Mouse (Mus musculus) layer of hippocampus, postnatal 25 days (tissue): ENCODE measurements at regions not wholly inside any gene's neighbourhood (a gene's known extent, or its start where the extent isn't known, plus 50 kb on each side); places are given as distances from the start of the nearest gene placed in this dataset.

Experiments
- DNase-seq, 2 experiments: peaks; one replicate each; pipeline ENCODE4 v3.0.0; 2022; ENCODE audit warnings: mixed read lengths in 2 of 2, low spot score in 1 of 2; ENCODE audit errors: extremely low spot score in 1 of 2

GRCm38 (mm10) chr12:35319571-35319970 is 215.3 kb downstream of the Ahr start:
- no peak for DNase-seq

- DNase-seq = no peak
Measured at GRCm38 (mm10) chr12:35317046-35317445, 217.8 kb downstream of the Ahr start.

GRCm38 (mm10) chr12:35314035-35314434 is 220.8 kb downstream of the Ahr start:
- no peak for DNase-seq

- DNase-seq = peak in 1 of 2 experiments; percentile 23
Measured at GRCm38 (mm10) chr12:35313191-35313925, 221.5 kb downstream of the Ahr start.

- DNase-seq = no peak
Measured at GRCm38 (mm10) chr12:35308537-35308936, 226.3 kb downstream of the Ahr start.

GRCm38 (mm10) chr12:35303764-35304717 is 230.8 kb downstream of the Ahr start:
- DNase-seq = no peak

GRCm38 (mm10) chr12:35303188-35303587 is 231.7 kb downstream of the Ahr start:
- no peak for DNase-seq

GRCm38 (mm10) chr12:35294668-35295067 is 240.2 kb downstream of the Ahr start:
- DNase-seq = no peak

GRCm38 (mm10) chr12:35293566-35293965 is 241.3 kb downstream of the Ahr start:
- DNase-seq = no peak

- no peak for DNase-seq
Measured at GRCm38 (mm10) chr12:35291941-35292341, 242.9 kb downstream of the Ahr start.

- DNase-seq = no peak
Measured at GRCm38 (mm10) chr12:35287974-35288373, 241.0 kb downstream of the Snx13 start.

GRCm38 (mm10) chr12:35287570-35287969 is 240.6 kb downstream of the Snx13 start:
- DNase-seq = no peak

GRCm38 (mm10) chr12:35286974-35287553 is 240.1 kb downstream of the Snx13 start:
- DNase-seq = no peak

- DNase-seq = no peak
Measured at GRCm38 (mm10) chr12:35284345-35284744, 237.4 kb downstream of the Snx13 start.

- DNase-seq = no peak
Measured at GRCm38 (mm10) chr12:35283925-35284324, 236.9 kb downstream of the Snx13 start.

GRCm38 (mm10) chr12:35283407-35283806 is 236.4 kb downstream of the Snx13 start:
- no peak for DNase-seq

GRCm38 (mm10) chr12:35269465-35269864 is 222.5 kb downstream of the Snx13 start:
- DNase-seq = no peak

GRCm38 (mm10) chr12:35268006-35268405 is 221.0 kb downstream of the Snx13 start:
- no peak for DNase-seq

GRCm38 (mm10) chr12:35267023-35267654 is 220.2 kb downstream of the Snx13 start:
- DNase-seq = no peak

GRCm38 (mm10) chr12:35259781-35260180 is 212.8 kb downstream of the Snx13 start:
- no peak for DNase-seq
